Mouse (Mus musculus) C2C12 (cell line): Measurements from ENCODE around the gene 9130409I23Rik.

ENCODE experiments used
- CEBPB ChIP-seq: IDR thresholded peaks from one replicate; pipeline ENCODE4 v1.6.1; 2011; ENCODE audit warnings: low read depth, mild to moderate bottlenecking, control low read depth, moderate library complexity
- CTCF ChIP-seq: IDR thresholded peaks from one replicate; pipeline ENCODE4 v1.5.1; 2011; ENCODE audit not compliant: control insufficient read depth, insufficient read depth, insufficient read length
- MAX ChIP-seq: IDR thresholded peaks from one replicate; pipeline ENCODE4 v1.6.1; 2011; ENCODE audit warnings: mild to moderate bottlenecking, control low read depth
- MYOD1 ChIP-seq: IDR thresholded peaks from one replicate; pipeline ENCODE4 v1.6.1; 2011; ENCODE audit warnings: low read depth; ENCODE audit not compliant: control insufficient read depth, insufficient read length

DNA sequence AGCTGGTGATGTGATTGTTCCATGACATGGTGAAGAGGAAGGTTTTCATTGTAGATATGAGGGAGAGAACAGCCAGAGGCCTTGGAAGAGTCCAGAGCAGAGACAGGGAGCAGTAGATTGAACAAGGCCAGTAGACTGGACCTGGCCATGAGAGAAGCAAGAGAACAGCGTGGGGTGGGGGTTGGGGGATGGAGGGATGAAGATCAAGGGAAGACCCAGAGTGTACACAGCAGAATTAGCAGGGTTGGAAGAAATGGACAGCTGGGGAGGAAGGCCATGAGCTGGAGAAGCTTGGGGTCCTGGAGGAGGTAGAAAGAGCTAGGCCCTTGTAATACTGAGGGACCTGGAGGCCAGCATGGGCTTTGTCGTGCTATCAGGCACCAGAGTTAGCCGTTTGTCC lies 38.6 kb upstream of the 9130409I23Rik start:
- TF ChIP-seq CTCF: no peak
- TF ChIP-seq MYOD1: no peak
- TF ChIP-seq MAX: no peak
- no peak for TF ChIP-seq CEBPB
